Mouse (Mus musculus): Measurements from ENCODE around the gene Ppme1. TPM values are rescaled to one million over a fixed set of nuclear protein-coding genes. Genes with fewer than 3 reads are reported as not detected.

Ppme1 gene
- polyA plus RNA-seq, 1 experiment: 41.4 TPM

GRCm38 (mm10) chr7:100287748-100288578, 84.1 kb downstream of the Ppme1 start:
- Histone ChIP-seq H3K4me3 (replicated peaks) (peak overlapping the region; percentile 35), H3K27me3 (replicated peaks) (peaks cover 88% of the 10 kb centered on the region), H3K36me3 (replicated peaks; ENCODE audit: low read length) (no peaks in the 10 kb centered on the region), H3K9me3 (peaks cover 20% of the 10 kb centered on the region), H3K4me1 (peaks cover 20% of the 10 kb centered on the region)
- no peak for TF ChIP-seq GATA1 (IDR thresholded peaks at IDR 0.05; ENCODE audit: borderline replicate concordance, low read length)
- TF ChIP-seq FLI1 (IDR thresholded peaks at IDR 0.05; ENCODE audit: low read length): no peak

- Histone ChIP-seq H3K9me3 (peaks cover 10% of the 10 kb centered on the region), H3K27me3 (replicated peaks) (peaks cover 81% of the 10 kb centered on the region), H3K36me3 (replicated peaks; ENCODE audit: low read length) (no peaks in the 10 kb centered on the region), H3K4me1 (peaks cover 24% of the 10 kb centered on the region), H3K4me3 (replicated peaks) (peak within 1 kb of the TSS; percentile 85)
- TF ChIP-seq GATA1 (IDR thresholded peaks at IDR 0.05; ENCODE audit: borderline replicate concordance, low read length) (no peak), FLI1 (IDR thresholded peaks at IDR 0.05; ENCODE audit: low read length) (no peak)
These were observed 86.7 kb downstream of the Ppme1 start, which contains the start of gene P4ha3 for GRCm38 (mm10) chr7:100285383-100285782. Gene P4ha3 (plus strand): TSS chr7:100285520.

- Histone ChIP-seq H3K27me3 (replicated peaks) (peaks cover 60% of the 10 kb centered on the region), H3K4me3 (replicated peaks) (no peak overlapping the region), H3K9me3 (no peaks in the 10 kb centered on the region), H3K36me3 (replicated peaks; ENCODE audit: low read length) (no peaks in the 10 kb centered on the region), H3K4me1 (peaks cover 19% of the 10 kb centered on the region)
- TF ChIP-seq FLI1 (IDR thresholded peaks at IDR 0.05; ENCODE audit: low read length): no peak
- TF ChIP-seq GATA1 (IDR thresholded peaks at IDR 0.05; ENCODE audit: borderline replicate concordance, low read length): no peak
These were observed 88.8 kb downstream of the Ppme1 start for GRCm38 (mm10) chr7:100283298-100283697.

- TF ChIP-seq FLI1 (IDR thresholded peaks at IDR 0.05; ENCODE audit: low read length): no peak
- no peak for TF ChIP-seq GATA1 (IDR thresholded peaks at IDR 0.05; ENCODE audit: borderline replicate concordance, low read length)
- H3K4me1 ChIP-seq: peaks cover 16% of the 10 kb centered on the region
- H3K9me3 ChIP-seq: no peaks in the 10 kb centered on the region
- peaks cover 2% of the 10 kb centered on the region for H3K36me3 ChIP-seq (replicated peaks; ENCODE audit: low read length)
- no peak overlapping the region for H3K4me3 ChIP-seq (replicated peaks)
- peaks cover 44% of the 10 kb centered on the region for H3K27me3 ChIP-seq (replicated peaks)
These were observed 90.5 kb downstream of the Ppme1 start for GRCm38 (mm10) chr7:100281596-100281995.

- H3K27me3 ChIP-seq (replicated peaks): peaks cover 26% of the 10 kb centered on the region
- H3K9me3 ChIP-seq: no peaks in the 10 kb centered on the region
- H3K36me3 ChIP-seq (replicated peaks; ENCODE audit: low read length): peaks cover 3% of the 10 kb centered on the region
- H3K4me3 ChIP-seq (replicated peaks): no peak overlapping the region
- no peak for TF ChIP-seq GATA1 (IDR thresholded peaks at IDR 0.05; ENCODE audit: borderline replicate concordance, low read length)
- no peak for TF ChIP-seq FLI1 (IDR thresholded peaks at IDR 0.05; ENCODE audit: low read length)
- H3K4me1 ChIP-seq: peaks cover 4% of the 10 kb centered on the region
These were observed 92.3 kb downstream of the Ppme1 start for GRCm38 (mm10) chr7:100279803-100280202.

Other genes with a start within 250 kb of the Ppme1 start
- gene Lipt2, start 213.0 kb downstream of the Ppme1 start, polyA plus RNA-seq (2012; ENCODE audit: insufficient read depth, low replicate concordance): 2.3 and 3.1 TPM in 2 replicates
- not detected in 2 replicates for gene Kcne3, start 195.8 kb downstream of the Ppme1 start, polyA plus RNA-seq (2012; ENCODE audit: insufficient read depth, low replicate concordance)
- gene Pgm2l1, start 144.9 kb downstream of the Ppme1 start, polyA plus RNA-seq (2012; ENCODE audit: insufficient read depth, low replicate concordance): 8.0 and 21.0 TPM in 2 replicates
- gene P4ha3, start 86.8 kb downstream of the Ppme1 start, polyA plus RNA-seq (2012; ENCODE audit: insufficient read depth, low replicate concordance): 0.22 TPM in 1 of 2 replicates, not detected in the other
- gene C2cd3, start 74 bp downstream of the Ppme1 start, polyA plus RNA-seq (2012; ENCODE audit: insufficient read depth, low replicate concordance): 3.6 and 10.7 TPM in 2 replicates
- gene Ucp3, start 100.7 kb upstream of the Ppme1 start, polyA plus RNA-seq (2012; ENCODE audit: insufficient read depth, low replicate concordance): not detected in 2 replicates
- 395 and 840 TPM in 2 replicates for gene Ucp2, start 121.0 kb upstream of the Ppme1 start, polyA plus RNA-seq (2012; ENCODE audit: insufficient read depth, low replicate concordance)
- gene Dnajb13, start 142.7 kb upstream of the Ppme1 start, polyA plus RNA-seq (2012; ENCODE audit: insufficient read depth, low replicate concordance): not detected in 2 replicates
- gene Coa4, start 164.8 kb upstream of the Ppme1 start, polyA plus RNA-seq (2012; ENCODE audit: insufficient read depth, low replicate concordance): 3.6 and 17.4 TPM in 2 replicates
- gene Rab6a, start 235.1 kb upstream of the Ppme1 start, polyA plus RNA-seq (2012; ENCODE audit: insufficient read depth, low replicate concordance): 25.4 and 50.0 TPM in 2 replicates
- 6.0 TPM in 1 of 2 replicates, not detected in the other for gene Mrpl48, start 236.0 kb upstream of the Ppme1 start, polyA plus RNA-seq (2012; ENCODE audit: insufficient read depth, low replicate concordance)

Measured in megakaryocyte, embryonic 14.5 days (primary cell).